Mouse (Mus musculus) MEL (cell line): ENCODE results near the gene Mtor. TPM values are rescaled to one million over a fixed set of nuclear protein-coding genes. Genes with fewer than 3 reads are reported as not detected.

Source experiments
- DNase-seq: peaks from one replicate; pipeline ENCODE4 v3.0.0; 2011; ENCODE audit warnings: low read depth, low spot score
- H3K27ac ChIP-seq: 2 replicates; pipeline ENCODE4 v1.5.1; 2012; ENCODE audit warnings: low read depth, mild to moderate bottlenecking, control low read depth, low read length, moderate library complexity; ENCODE audit not compliant: control insufficient read depth
- H3K27me3 ChIP-seq, 2 experiments: fragments of 150-350 bp in 1 of 2; sonication (generic) in 1 of 2; 2 replicates each; pipeline ENCODE4 v1.6.1; 2012; ENCODE audit warnings: low read length in 2 of 2, mild to moderate bottlenecking in 2 of 2, improper control_type of control experiment in 1 of 2, moderate library complexity in 1 of 2; ENCODE audit not compliant: insufficient read depth in 2 of 2, control insufficient read depth in 1 of 2
- H3K36me3 ChIP-seq, 2 experiments: 2 replicates each; pipeline ENCODE4 v1.6.1; 2012 to 2014; ENCODE audit warnings: low read length in 2 of 2, improper control_type of control experiment in 1 of 2, inconsistent platforms in 1 of 2, mild to moderate bottlenecking in 1 of 2; ENCODE audit not compliant: insufficient read depth in 2 of 2, control insufficient read depth in 1 of 2
- H3K4me1 ChIP-seq, 2 experiments: fragments of 150-350 bp in 1 of 2; sonication (generic) in 1 of 2; 2 replicates each; pipeline ENCODE4 v1.6.1; 2012; ENCODE audit warnings: low read length in 2 of 2, improper control_type of control experiment in 1 of 2, mild to moderate bottlenecking in 1 of 2; ENCODE audit not compliant: insufficient read depth in 2 of 2, control insufficient read depth in 1 of 2
- H3K4me3 ChIP-seq, 2 experiments: fragments of 150-350 bp in 1 of 2; sonication (generic) in 1 of 2; 2 replicates each; pipeline ENCODE4 v1.5.1; 2012; ENCODE audit warnings: low read depth in 2 of 2, low read length in 2 of 2, mild to moderate bottlenecking in 2 of 2, moderate library complexity in 2 of 2, control low read depth in 1 of 2, improper control_type of control experiment in 1 of 2; ENCODE audit not compliant: control insufficient read depth in 1 of 2, insufficient read depth in 1 of 2
- H3K79me2 ChIP-seq: 2 replicates; pipeline ENCODE4 v1.6.1; 2012; ENCODE audit warnings: mild to moderate bottlenecking, low read length, moderate library complexity; ENCODE audit not compliant: control insufficient read depth, poor library complexity, insufficient read depth
- H3K9ac ChIP-seq: 2 replicates; pipeline ENCODE4 v1.6.1; 2012; ENCODE audit warnings: low read depth, mild to moderate bottlenecking, control low read depth, low read length, moderate library complexity; ENCODE audit not compliant: control insufficient read depth, poor library complexity, severe bottlenecking
- H3K9me3 ChIP-seq: fragments of 150-350 bp; sonication (generic); replicated peaks from 2 replicates; pipeline ENCODE4 v1.6.1; 2012; ENCODE audit warnings: mild to moderate bottlenecking, low read length, improper control_type of control experiment, moderate library complexity; ENCODE audit not compliant: insufficient read depth
- CHD1 ChIP-seq: IDR thresholded peaks from 2 replicates; pipeline ENCODE4 v1.6.1; 2012; ENCODE audit warnings: low read depth, mild to moderate bottlenecking, inconsistent platforms, low read length, improper control_type of control experiment
- E2F4 ChIP-seq: IDR thresholded peaks from 2 replicates; pipeline ENCODE4 v1.6.1; 2011; ENCODE audit warnings: low read depth, low read length, improper control_type of control experiment, borderline replicate concordance
- EP300 ChIP-seq, 2 experiments: IDR thresholded peaks; 2 replicates each; pipeline ENCODE4 v1.6.1; 2011; ENCODE audit warnings: improper control_type of control experiment in 2 of 2, low read length in 2 of 2, low read depth in 1 of 2, mild to moderate bottlenecking in 1 of 2
- ETS1 ChIP-seq: IDR thresholded peaks from 2 replicates; pipeline ENCODE4 v1.6.1; 2012; ENCODE audit warnings: low read depth, mild to moderate bottlenecking, inconsistent platforms, low read length, improper control_type of control experiment, moderate library complexity
- GABPA ChIP-seq: IDR thresholded peaks from 2 replicates; pipeline ENCODE4 v1.6.1; 2012; ENCODE audit warnings: low read depth, mild to moderate bottlenecking, inconsistent platforms, low read length, improper control_type of control experiment, moderate library complexity
- GATA1 ChIP-seq: IDR thresholded peaks from 2 replicates; pipeline ENCODE4 v1.6.1; 2011; ENCODE audit warnings: low read depth, low read length, improper control_type of control experiment
- JUND ChIP-seq: IDR thresholded peaks from 2 replicates; pipeline ENCODE4 v1.6.1; 2011; ENCODE audit warnings: low read depth, mild to moderate bottlenecking, improper control_type of control experiment, low read length
- MAFK ChIP-seq: IDR thresholded peaks from 2 replicates; pipeline ENCODE4 v1.6.1; 2011; ENCODE audit warnings: low read depth, mild to moderate bottlenecking, low read length, improper control_type of control experiment, borderline replicate concordance
- MEF2A ChIP-seq: IDR thresholded peaks from 2 replicates; pipeline ENCODE4 v1.6.1; 2014; ENCODE audit warnings: low read depth, mild to moderate bottlenecking, inconsistent platforms, low read length, improper control_type of control experiment; ENCODE audit not compliant: poor library complexity, insufficient replicate concordance, severe bottlenecking; ENCODE audit errors: extremely low read depth
- MYB ChIP-seq: IDR thresholded peaks from 2 replicates; pipeline ENCODE4 v1.6.1; 2011; ENCODE audit warnings: mild to moderate bottlenecking, low read depth, low read length, improper control_type of control experiment
- NELFE ChIP-seq: IDR thresholded peaks from 2 replicates; pipeline ENCODE4 v1.6.1; 2011; ENCODE audit warnings: low read depth, low read length, improper control_type of control experiment
- POLR2A ChIP-seq, 2 experiments: IDR thresholded peaks; 2 replicates each; pipeline ENCODE4 v1.6.1; 2011 to 2012; ENCODE audit warnings: low read length in 2 of 2, mild to moderate bottlenecking in 2 of 2, control low read depth in 1 of 2, improper control_type of control experiment in 1 of 2, low read depth in 1 of 2, moderate library complexity in 1 of 2; ENCODE audit not compliant: control insufficient read depth in 1 of 2, insufficient read depth in 1 of 2, poor library complexity in 1 of 2
- POLR2AphosphoS2 ChIP-seq: IDR thresholded peaks from 2 replicates; pipeline ENCODE4 v1.6.1; 2011; ENCODE audit warnings: low read length, improper control_type of control experiment
- RAD21 ChIP-seq: IDR thresholded peaks from 2 replicates; pipeline ENCODE4 v1.6.1; 2011; ENCODE audit warnings: mild to moderate bottlenecking, low read depth, low read length, improper control_type of control experiment
- RCOR1 ChIP-seq: IDR thresholded peaks from 2 replicates; pipeline ENCODE4 v1.6.1; 2012; ENCODE audit warnings: low read depth, mild to moderate bottlenecking, inconsistent platforms, low read length, improper control_type of control experiment
- SIN3A ChIP-seq: IDR thresholded peaks from 2 replicates; pipeline ENCODE4 v1.6.1; 2012; ENCODE audit warnings: low read length, improper control_type of control experiment, inconsistent platforms
- TAL1 ChIP-seq: IDR thresholded peaks from 2 replicates; pipeline ENCODE4 v1.6.1; 2012; ENCODE audit warnings: mild to moderate bottlenecking, inconsistent platforms, low read length, moderate library complexity, mixed read lengths
- TBP ChIP-seq: IDR thresholded peaks from 2 replicates; pipeline ENCODE4 v1.8.0; 2011; ENCODE audit warnings: low read depth, low read length, improper control_type of control experiment
- TCF12 ChIP-seq: IDR thresholded peaks from 2 replicates; pipeline ENCODE4 v1.6.1; 2014; ENCODE audit warnings: low read depth, mild to moderate bottlenecking, inconsistent platforms, low read length, improper control_type of control experiment, moderate library complexity
- UBTF ChIP-seq: IDR thresholded peaks from 2 replicates; pipeline ENCODE4 v1.6.1; 2012; ENCODE audit warnings: low read depth, mild to moderate bottlenecking, inconsistent platforms, low read length, improper control_type of control experiment, moderate library complexity, borderline replicate concordance; ENCODE audit not compliant: insufficient read depth
- ZNF384 ChIP-seq: IDR thresholded peaks from 2 replicates; pipeline ENCODE4 v1.6.1; 2012; ENCODE audit warnings: low read depth, mild to moderate bottlenecking, inconsistent platforms, low read length, improper control_type of control experiment
- polyA plus RNA-seq, 2 experiments: library from polyadenylated mRNA; stranded (reverse) in 1 of 2; unstranded in 1 of 2; fragments of >175 nt in 1 of 2; fragments of >200 nt in 1 of 2; gene quantifications; 2 replicates each; pipeline versions ENCODE4 v1.2.1 to v1.2.4; 2012; ENCODE audit warnings: low replicate concordance in 2 of 2, low read depth in 1 of 2; ENCODE audit not compliant: insufficient read length in 2 of 2, insufficient read depth in 1 of 2, missing spikeins in 1 of 2
- total RNA-seq: library from RNA; depleted of rRNA; stranded (reverse); fragments of 300-350 nt; gene quantifications from 2 replicates; pipeline ENCODE4 v1.2.3, GENCODE M21; 2012

Mtor gene
- total and polyA plus RNA-seq, 3 experiments: 23.9 to 35.2 TPM; not detected in 1

- Histone ChIP-seq H3K9ac (no peak overlapping the region), H3K4me1 (peaks cover 5 to 36% of the 10 kb centered on the region in 2 experiments)
Observed at GRCm38 (mm10) chr4:148589565-148589964, 141.2 kb downstream of the Mtor start.

GRCm38 (mm10) chr4:148590421-148591170, 142.2 kb downstream of the Mtor start:
- DNase-seq: peak; percentile 84
- Histone ChIP-seq H3K36me3 (peaks cover 11 to 16% of the 10 kb centered on the region in 2 experiments; a peak in 3 of 4 replicates), H3K4me3 (peak overlapping the region; percentile 53 to 56), H3K9ac (peak overlapping the region; percentile 83), H3K27me3 (no peaks in the 10 kb centered on the region), H3K9me3 (no peaks in the 10 kb centered on the region), H3K4me1 (peaks cover 5 to 36% of the 10 kb centered on the region in 2 experiments), H3K27ac (peak overlapping the region; percentile 97), H3K79me2 (peaks cover 28% of the 10 kb centered on the region)
- TF ChIP-seq E2F4 (peak; percentile 70; the same call in 1 of the 2 replicates), UBTF (0 out of 2 replicates have a peak, but pooled peaks have one; percentile 9), RCOR1 (no peak), ETS1 (peak; percentile 53; the same call in 1 of the 2 replicates), TBP (peak; percentile 79), CHD1 (0 out of 2 replicates have a peak, but pooled peaks have one; percentile 84), NELFE (peak; percentile 16; the same call in 1 of the 2 replicates), JUND (no peak), ZNF384 (peak; percentile 87), SIN3A (peak; percentile 84; the same call in 1 of the 2 replicates)

More at GRCm38 (mm10) chr4:148589565-148589964, 141.2 kb downstream of the Mtor start:
- H3K27ac ChIP-seq: no peak overlapping the region
- DNase-seq: no peak
- TF ChIP-seq TCF12 (no peak), NELFE (no peak), MAFK (no peak), JUND (no peak), CHD1 (no peak), MYB (no peak), RAD21 (no peak), TAL1 (no peak), GATA1 (no peak), SIN3A (no peak), EP300 (IDR thresholded peaks at IDR 0.05; ENCODE audit: low read depth in 1 of 2, low read length in 2 of 2) (no peak), GABPA (no peak), RCOR1 (no peak), E2F4 (no peak), POLR2AphosphoS2 (no peak), MEF2A (no peak), POLR2A (IDR thresholded peaks at IDR 0.05; ENCODE audit: control insufficient read depth in 1 of 2, insufficient read depth in 1 of 2, low read depth in 1 of 2, low read length in 2 of 2, poor library complexity in 1 of 2) (no peak), ZNF384 (no peak)
- TF ChIP-seq, all 39 proteins: peak for 0
- Histone ChIP-seq H3K79me2 (peaks cover 28% of the 10 kb centered on the region), H3K36me3 (peaks cover 8 to 14% of the 10 kb centered on the region in 2 experiments; a peak in 3 of 4 replicates), H3K4me3 (no peak overlapping the region), H3K27me3 (no peaks in the 10 kb centered on the region), H3K9me3 (no peaks in the 10 kb centered on the region)
